Mouse (Mus musculus): ENCODE measurements around the gene Mcm2. TPM values are rescaled to one million over a fixed set of nuclear protein-coding genes. Genes with fewer than 3 reads are reported as not detected.

Mcm2 gene
- 1 to 10 TPM; 3.8 to 4.2 TPM for total RNA-seq (2021)

DNA sequence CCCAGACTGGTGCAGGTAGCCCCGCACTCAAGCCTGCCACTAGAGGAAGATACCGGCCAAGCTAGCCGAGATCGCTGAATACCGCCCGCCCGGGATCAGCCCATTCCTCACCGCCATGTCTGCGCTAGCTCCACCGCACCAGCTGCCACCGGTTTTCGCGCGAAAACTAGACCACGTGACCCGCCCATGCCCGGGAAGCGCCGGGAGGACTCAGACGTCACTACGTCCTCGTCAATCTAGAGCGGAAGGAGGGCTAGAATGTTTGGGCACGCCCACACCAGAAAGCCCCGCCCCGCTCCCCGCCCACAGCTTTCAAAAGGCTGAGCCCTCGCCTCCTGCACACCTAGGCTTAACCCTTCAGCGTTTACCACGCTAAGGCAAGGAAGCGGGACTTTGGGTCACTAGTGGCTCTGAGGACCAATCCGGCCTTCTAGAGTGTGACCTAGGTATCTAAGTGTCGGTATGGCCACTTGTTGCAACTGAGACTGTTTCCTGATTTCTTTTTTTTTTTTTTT lies at the start of gene Mcm2:
TSS of gene Mcm2 (minus strand) at position 247 of the 515 bp plus-strand sequence.
- peak; percentile 86 to 88 for DNase-seq (ENCODE audit: low spot score in 2 of 2)
- intact Hi-C loops (cut with DNase I), result no loop called here

DNA sequence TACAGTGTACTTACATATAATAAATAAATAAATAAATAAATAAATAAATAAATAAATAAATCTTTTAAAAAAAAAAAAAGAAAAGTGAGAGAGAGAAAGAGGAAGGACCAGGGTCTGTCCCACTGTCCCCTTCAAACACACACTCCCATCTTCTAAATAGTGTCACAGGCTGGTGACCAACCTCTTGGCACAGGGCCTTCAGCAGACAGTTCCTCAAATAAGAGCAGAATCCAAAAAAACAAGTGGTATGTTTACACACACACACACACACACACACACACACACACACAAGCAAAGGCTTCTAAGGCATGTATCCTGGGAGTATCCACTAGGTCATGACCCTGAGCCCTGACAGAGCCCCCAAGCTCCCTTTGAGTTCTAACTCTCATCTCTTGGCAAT lies 49.2 kb upstream of the Mcm2 start:
- DNase-seq (ENCODE audit: low spot score in 2 of 2), result no peak
- intact Hi-C loops (cut with DNase I), result no loop called here

DNA sequence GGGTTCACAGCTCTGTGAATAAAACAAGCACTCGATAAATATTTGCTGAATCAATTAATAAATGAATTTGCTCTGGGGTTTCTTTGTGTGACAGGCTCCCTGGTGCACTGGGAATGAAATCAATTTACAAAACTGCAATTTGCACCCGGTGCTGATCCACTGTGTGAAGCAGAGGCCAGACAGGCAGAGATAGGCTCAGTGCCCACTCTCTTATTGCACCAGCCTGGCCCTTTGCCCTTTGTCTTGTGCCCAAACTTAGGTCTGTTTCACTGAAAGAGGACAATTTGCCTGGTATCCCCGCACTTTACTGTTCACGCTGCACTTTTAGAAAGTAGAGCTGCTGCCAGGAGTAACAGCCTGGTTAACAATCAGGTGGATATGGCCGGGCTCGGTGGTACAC lies 47.9 kb upstream of the Mcm2 start:
- no peak for DNase-seq (ENCODE audit: low spot score in 2 of 2)
- intact Hi-C loops (cut with DNase I), result no loop called here

DNA sequence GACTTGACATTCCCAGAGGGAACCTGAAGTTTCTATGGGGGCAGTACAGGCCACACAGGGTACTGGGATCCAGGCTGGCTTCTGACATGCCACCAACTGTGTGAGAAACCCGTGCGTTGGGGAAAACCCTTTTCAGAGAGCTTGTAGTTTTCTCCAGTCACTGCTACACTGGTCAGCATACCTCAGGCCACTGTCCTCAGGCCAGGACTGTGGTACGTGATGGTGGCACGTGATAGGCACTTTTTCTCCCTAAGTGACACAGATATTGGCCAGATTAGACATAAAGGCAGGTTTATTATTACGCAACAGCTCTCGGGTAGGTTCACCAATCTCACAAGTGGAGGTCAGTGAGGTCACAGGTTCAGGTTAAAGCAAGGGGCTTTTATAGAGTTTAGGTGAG lies 45.1 kb upstream of the Mcm2 start:
- no peak for DNase-seq (ENCODE audit: low spot score in 2 of 2)
- intact Hi-C loops (cut with DNase I), result no loop called here

DNA sequence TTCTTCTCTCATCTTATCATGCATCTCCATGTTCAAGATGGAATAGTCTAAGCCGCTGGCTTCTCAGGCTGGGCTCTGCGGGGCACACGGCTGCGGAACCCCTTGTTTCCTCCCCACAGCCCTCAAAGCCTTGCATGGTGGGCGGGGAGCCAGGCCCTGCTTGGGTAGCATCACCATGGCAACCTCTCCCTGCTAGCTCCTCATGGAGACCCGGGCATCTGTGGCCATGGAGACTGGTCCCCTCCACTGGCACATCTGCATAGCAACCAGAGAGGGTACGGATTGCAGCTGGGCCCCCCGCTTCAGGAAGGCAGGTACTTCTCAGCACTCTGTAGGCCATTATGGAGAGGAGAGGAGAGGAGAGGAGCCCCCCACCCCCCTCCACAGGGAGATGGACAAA lies 44.0 kb upstream of the Mcm2 start:
- intact Hi-C loops (cut with DNase I), result no loop called here
- no peak for DNase-seq (ENCODE audit: low spot score in 2 of 2)

DNA sequence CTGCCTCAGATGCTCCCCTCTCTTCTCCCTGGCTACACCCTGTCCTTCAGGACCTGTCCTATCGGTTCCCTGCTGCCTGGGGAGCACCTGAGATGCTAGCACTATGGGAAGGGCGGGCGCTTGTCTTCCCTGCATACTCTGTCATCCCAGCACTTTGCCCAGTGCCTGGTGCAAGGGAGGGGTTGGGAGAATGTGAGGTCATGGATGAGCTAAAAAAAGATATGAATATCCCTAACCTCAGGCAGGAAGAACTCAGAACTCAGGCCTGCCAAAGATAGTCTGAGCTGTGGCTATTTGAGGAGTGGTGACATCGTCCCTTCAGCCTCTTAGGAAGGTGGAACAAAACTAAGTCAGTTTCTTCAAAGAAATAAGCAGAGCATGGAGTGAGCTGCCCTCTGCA lies 43.0 kb upstream of the Mcm2 start:
- DNase-seq (ENCODE audit: low spot score in 2 of 2), result no peak
- intact Hi-C loops (cut with DNase I), result no loop called here

DNA sequence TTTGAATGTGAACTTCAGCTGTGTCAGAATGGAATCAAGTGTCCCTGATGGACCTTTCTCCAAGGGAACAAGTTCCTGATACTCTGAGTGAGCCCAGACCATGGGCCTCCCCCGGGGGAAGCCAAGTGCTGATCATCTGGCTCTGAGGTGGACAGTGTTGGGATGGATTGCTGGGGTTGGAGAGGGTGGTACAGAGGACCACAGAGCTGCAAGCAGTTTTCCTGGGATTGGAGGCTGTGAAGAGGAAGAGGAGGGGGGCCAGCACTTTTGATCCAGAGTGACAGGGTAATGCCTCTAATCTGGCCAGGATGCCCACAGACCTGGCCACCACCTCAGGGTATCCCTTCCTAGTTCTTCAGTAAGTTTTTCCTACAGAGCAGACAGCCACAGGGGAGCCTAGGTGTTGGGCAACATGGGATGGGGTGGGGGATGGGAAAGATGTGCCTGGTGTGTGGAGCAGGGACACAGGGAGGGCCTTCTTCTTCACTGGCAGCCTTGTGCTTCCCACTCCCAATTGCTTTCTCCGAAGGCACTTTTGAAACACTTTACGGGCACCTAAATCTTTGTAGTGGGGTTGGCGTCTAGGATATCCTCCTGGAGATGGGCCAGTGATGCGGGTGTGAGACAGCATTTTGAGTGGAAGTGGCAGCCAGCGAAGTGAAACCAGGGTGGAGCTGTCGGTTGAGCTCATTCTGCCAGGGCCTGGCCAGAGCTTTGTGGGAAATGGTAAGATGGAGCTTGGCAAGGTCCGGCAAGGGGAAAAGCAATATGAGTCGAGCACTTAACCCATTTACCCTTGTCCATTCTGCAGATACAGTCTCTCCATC lies 41.7 kb upstream of the Mcm2 start:
- intact Hi-C loops (cut with DNase I), result no loop called here
- no peak for DNase-seq (ENCODE audit: low spot score in 2 of 2)

DNA sequence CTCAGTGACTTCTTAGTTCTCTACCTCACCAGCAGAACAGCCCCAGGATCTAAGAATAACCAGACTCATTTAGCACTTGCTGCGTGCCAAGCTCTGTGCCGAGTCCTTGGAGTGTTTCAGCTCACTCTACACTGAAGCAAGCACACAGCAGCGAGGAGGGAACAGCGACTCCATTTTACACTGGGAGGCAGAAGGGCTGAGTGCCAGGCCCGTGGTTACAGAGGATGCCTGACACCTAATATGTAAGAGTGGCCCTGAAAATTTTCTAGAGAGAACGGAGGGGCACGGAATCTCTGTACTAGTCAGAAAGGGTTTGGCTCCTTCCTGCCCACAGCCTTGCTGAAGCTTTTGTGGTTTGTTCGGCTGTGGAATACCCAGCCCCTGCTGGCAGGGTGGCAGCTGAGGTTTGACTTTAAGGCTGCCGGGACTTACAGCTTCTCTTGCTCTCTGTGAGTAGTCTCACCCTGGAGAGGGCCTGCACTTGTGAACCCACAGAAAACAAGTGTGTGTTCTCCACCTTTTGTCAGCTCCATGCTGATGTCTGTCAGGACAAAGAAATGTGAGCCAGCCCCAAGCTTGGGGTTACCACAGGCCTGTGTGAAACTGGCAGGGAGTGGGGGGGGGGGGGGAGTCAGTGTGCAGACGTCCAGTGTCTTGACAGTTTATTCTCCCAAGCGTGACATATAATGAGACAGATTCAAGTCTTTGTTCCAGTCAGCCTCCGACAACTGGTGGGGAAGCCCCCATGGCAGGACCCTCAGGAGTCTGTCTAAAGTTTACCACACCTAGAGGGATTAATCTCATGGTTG lies 40.9 kb upstream of the Mcm2 start:
- peak; percentile 75 for DNase-seq (ENCODE audit: low spot score in 2 of 2)
- intact Hi-C loops (cut with DNase I), result loop anchor here (5.0 kb wide), 3 partner anchors 33 to 298 kb away; no protein-coding TSS in a partner anchor

DNA sequence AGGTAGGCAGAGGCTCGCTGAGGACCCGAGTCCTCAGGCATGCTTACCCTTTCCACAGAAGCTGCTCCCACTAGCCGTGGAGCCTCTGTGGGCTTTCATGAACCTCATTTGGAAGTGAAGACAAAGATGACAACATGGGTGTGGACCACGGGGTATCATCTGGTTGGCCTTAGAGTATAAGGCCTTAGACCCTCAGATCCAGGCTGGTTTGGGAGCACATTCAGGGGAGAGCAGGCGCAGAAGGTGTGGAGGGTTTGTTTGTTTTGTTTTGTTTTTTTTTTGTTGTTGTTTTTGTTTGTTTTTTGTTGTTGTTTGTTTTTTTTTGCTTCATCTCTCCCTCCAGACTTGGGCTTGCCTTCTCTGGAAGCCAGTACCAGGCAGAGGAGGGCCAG lies 40.1 kb upstream of the Mcm2 start:
- intact Hi-C loops (cut with DNase I), result loop anchor here (5.0 kb wide), 3 partner anchors 34 to 299 kb away; no protein-coding TSS in a partner anchor
- no peak for DNase-seq (ENCODE audit: low spot score in 2 of 2)

DNA sequence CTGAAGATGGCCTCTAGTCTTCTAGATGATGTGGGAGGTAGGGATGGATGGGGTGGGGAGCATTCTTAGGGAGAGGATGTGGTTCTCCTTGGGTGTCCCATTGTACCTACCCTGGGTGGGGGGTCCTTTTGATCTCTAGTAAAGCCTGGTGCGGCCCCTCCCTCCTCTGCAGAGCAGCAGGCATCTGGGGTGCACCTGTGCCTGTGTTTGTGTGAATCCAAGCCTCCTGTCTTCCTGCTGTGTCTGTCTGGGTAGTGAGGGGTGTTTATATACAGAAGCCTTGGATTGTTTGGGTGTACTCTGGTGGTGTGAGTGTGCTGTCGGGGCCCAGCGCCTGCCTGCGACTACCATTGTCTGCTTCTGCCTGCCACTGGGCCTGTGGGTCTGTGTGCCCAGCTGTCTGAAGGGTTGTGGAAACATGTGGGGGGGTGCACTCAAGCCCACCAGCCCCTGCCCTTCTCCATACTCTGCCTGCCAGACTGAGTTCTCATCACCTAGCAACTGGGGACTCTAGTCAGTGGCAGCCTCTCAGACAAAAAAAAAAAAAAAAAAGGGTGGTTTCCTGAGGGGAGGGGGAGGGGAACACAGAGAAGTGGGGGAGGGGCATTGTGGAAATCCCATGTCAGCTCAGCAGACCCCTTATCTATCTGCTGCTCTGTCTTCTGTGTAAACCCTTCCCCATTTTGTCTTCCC lies 39.5 kb upstream of the Mcm2 start:
- intact Hi-C loops (cut with DNase I), result loop anchor here (5.0 kb wide), 3 partner anchors 34 to 299 kb away; no protein-coding TSS in a partner anchor
- no peak for DNase-seq (ENCODE audit: low spot score in 2 of 2)

DNA sequence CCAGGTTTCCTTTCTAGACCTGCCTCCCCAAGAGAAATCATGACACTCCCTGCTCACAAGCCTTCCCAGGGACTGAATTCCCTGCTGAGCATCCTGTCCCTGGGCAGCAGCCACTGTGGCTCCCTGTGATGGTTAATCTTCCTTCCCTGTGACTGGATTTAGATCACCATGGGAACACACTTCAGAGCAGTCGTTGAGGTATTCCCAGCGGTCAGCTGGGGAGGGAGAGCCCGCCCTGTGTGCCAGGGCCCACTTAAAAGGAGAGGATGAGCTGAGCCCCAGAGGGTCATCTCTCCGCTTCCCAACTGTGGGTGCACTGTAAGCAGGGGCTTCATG lies 38.6 kb upstream of the Mcm2 start:
- DNase-seq (ENCODE audit: low spot score in 2 of 2), result no peak
- intact Hi-C loops (cut with DNase I), result loop anchor here (5.0 kb wide), 3 partner anchors 35 to 300 kb away; no protein-coding TSS in a partner anchor

DNA sequence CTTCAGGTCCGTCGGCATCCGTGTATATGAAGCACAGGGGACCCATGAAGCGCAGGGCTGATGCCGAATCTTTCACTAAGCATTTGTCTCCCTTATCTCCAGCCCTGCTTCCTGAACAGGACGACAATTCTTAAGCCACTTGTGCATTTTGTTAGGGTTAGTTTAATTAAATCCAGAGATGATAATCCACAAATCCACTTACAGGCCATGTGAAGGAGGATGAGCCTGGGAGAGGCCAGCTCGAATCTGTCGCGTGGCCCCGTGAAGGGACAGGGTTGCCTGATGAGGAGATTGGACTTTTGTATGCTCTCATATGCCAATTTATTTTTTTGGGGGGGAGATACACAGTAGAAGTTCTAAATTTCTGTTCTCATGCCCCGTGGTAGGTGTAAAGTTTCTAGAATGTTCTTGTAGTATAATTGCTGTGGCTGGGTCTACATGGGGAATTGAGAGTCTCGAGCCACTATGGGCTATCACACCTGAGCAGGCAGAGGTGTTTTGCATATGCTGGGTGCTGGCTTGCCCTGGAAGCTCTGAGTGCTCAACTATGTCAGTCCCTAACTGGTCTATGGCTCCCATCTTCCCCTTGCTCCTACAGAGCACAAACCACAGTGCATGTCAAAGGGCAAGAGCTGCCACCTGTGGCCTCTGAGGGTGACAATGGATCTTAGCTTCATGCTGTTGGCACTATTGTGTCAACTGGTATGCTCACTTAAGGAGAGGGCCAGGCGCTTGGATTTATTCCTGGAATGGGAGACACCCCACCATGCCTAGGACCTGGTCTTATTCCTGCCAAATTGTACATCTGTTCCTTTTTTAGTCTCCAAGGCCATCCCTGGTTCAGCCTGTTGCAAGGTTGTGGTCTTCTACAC lies 38.0 kb upstream of the Mcm2 start:
- no peak for DNase-seq (ENCODE audit: low spot score in 2 of 2)
- intact Hi-C loops (cut with DNase I), result loop anchor here (5.0 kb wide), 3 partner anchors 36 to 301 kb away; no protein-coding TSS in a partner anchor

DNA sequence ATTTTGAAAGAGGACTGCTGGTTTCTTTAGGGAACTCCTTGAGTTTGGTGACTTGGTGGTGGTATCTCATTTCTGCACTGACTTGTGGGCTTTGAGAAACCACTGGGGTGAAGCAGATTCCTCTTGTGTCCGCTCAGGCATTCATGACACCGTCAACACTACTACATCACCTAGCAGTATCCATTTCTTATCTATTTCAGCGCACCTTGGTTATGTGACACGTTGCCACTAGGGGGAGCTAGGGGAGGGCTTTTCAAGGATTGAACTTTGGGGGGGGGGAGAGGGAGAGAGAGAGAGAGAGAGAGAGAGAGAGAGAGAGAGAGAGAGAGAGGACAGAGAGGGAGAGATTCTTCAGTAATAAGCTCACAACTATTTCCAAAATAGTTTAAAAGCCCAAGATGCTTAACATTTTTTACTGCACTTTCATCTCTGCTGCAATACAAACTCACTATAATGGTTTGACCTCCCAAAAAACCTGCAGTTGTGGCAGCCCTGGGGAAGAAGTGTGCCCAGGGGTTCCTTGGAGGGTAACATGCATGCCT lies 37.2 kb upstream of the Mcm2 start:
- intact Hi-C loops (cut with DNase I), result loop anchor here (2.0 to 5.0 kb wide), 4 partner anchors 36 to 695 kb away; no protein-coding TSS in a partner anchor
- DNase-seq (ENCODE audit: low spot score in 2 of 2), result no peak

DNA sequence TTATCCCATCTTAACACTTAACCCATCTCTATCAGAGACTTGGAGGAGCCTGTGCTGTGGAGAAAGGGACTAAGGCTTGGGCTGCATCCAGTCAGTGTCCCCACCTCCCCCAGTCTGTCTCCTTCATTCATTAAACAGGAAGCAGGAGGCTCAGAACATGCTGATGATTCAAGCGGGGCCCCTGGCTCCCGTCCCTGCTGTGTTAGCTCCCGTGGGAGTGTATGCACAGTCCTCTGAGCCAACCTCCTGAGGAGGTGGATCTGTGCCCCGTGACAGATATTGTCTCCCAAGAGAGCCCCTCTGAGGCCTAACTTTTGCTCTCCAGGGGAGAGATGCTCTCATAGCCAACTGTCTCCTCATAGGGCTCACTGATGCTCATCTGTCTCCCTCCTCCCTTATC lies 36.2 kb upstream of the Mcm2 start:
- peak; percentile 59 to 74 for DNase-seq (ENCODE audit: low spot score in 2 of 2)

DNA sequence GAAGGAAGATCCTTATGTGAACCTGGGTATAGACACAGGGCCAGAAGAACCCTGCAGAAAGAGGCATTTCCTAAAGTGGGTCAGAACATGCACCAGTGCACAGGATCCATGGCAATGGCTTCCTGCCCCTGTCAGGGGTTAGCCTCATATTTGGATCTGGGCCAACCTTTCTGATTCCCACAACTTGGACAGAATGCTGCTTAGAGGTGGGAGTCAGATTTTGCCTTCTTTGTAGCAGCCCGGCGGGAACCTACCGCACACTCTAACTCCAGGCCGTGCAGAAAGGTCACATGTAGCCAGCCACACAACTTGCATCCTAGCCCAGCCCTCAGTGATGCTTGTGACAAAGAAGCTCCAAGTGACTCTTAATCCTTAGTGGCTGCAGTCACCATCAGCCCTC lies 35.6 kb upstream of the Mcm2 start:
- intact Hi-C loops (cut with DNase I), result loop anchor here (2.0 kb wide), 1 partner anchor 697 kb away; no protein-coding TSS in a partner anchor
- no peak for DNase-seq (ENCODE audit: low spot score in 2 of 2)

More for the DNA sequence above, 36.2 kb upstream of the Mcm2 start:
- intact Hi-C loops (cut with DNase I), result loop anchor here (2.0 to 5.0 kb wide), 4 partner anchors 37 to 696 kb away; no protein-coding TSS in a partner anchor

DNA sequence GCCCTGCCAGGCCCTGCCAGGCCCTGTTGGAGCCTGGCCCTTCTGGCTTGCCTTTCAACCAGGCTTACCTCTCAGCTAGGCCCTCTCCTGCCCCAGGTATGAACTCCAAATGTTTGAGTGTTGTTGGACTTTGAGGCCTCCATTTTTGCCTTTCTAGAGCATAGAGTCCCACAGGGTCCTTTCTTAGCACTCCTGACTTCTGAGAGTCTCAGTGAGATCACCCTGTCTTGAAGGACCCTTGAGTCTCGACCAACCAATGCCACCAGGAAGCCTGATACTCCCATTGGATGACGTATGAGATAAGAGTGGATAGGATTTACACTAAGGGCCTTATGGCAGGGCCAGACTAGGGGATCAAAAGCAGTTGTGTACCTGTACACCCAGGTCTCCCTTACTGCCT lies 32.9 kb upstream of the Mcm2 start:
- intact Hi-C loops (cut with DNase I), result no loop called here

DNA sequence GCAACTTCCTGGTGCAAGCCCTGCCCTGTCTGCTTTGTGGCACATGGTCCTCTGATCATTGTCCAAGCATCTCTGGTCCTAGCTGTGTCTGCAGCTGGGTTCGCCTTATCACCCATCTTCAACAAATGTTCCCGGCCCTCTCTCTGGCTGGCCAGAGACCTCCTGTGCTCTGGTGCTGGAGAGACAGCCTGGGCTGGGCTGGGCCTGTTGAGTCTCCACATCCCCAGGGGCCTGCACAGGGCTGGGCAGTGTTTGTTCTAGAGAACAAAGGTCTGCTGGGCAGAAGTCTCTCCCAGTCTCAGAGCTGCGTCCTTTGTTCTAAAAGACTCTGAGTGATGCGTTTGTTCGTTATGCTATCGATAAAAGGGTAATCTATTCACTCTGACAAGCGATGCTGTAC lies 31.5 kb upstream of the Mcm2 start:
- DNase-seq (ENCODE audit: low spot score in 2 of 2), result no peak
- intact Hi-C loops (cut with DNase I), result no loop called here

More for the DNA sequence above, 32.9 kb upstream of the Mcm2 start:
- DNase-seq (ENCODE audit: low spot score in 2 of 2), result peak in 1 of 2 experiments; percentile 2

DNA sequence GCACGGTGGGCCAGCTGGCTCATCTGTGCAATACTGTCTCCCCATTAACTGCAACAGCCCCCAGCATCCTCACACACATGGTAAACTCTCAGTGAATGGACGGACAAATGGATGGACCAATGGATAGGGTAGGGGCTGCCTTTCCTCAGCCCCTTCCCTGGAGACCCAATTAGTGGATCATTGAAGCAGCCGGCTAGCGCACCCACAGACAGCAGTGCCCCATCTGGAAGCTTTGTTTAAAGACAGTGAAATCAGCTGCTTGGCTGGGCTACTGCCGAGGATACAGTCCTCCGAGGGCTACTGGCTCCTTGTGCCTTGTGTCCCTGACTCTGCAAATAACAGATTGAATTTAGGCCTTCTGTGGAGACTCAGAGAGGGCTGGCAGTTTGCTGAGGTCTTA lies 30.9 kb upstream of the Mcm2 start:
- intact Hi-C loops (cut with DNase I), result loop anchor here (5.0 kb wide), 2 partner anchors 433 to 623 kb away; partner anchors contain the start of gene Plxna1

More for the DNA sequence above, 30.9 kb upstream of the Mcm2 start:
- peak in 1 of 2 experiments; percentile 3 for DNase-seq (ENCODE audit: low spot score in 2 of 2)
